Mouse (Mus musculus): ENCODE measurements at regions not wholly inside any gene's neighbourhood (a gene's known extent, or its start where the extent isn't known, plus 50 kb on each side); places are given as distances from the start of the nearest gene placed in this dataset.
"Not testable (repeated sequence)": the region's sequence is repeated elsewhere in the genome, so short reads cannot be mapped to it uniquely, and the experiment has no call there.

GRCm38 (mm10) chr15:32749971-32750370 lies 505.4 kb downstream of the Sema5a start:
- WGBS: 64% methylated on average over 2 of the region's 2 CpGs
- H3K27ac ChIP-seq (ENCODE audit: insufficient read depth, low read length): no peak overlapping the region
- H3K4me3 ChIP-seq (replicated peaks; ENCODE audit: insufficient read depth, low read depth, low read length): no peak overlapping the region
- no peak for TF ChIP-seq POLR2A (IDR thresholded peaks at IDR 0.05; ENCODE audit: borderline replicate concordance, insufficient read depth, low read length)
- peak in 1 of 2 experiments; percentile 44 for DNase-seq
- H3K4me1 ChIP-seq (ENCODE audit: control insufficient read depth, insufficient read depth, low read length): peaks cover 5% of the 10 kb centered on the region; the same call in 1 of the 2 replicates
- H3K27me3 ChIP-seq (ENCODE audit: control insufficient read depth, insufficient read depth, low read length): no peaks in the 10 kb centered on the region

GRCm38 (mm10) chr15:32751991-32752390 lies 507.4 kb downstream of the Sema5a start:
- TF ChIP-seq POLR2A (IDR thresholded peaks at IDR 0.05; ENCODE audit: borderline replicate concordance, insufficient read depth, low read length): no peak
- no peak for TF ChIP-seq CTCF (IDR thresholded peaks at IDR 0.05; ENCODE audit: borderline replicate concordance, insufficient read depth, low read depth, low read length)
- H3K27me3 ChIP-seq (ENCODE audit: control insufficient read depth, insufficient read depth, low read length): no peaks in the 10 kb centered on the region
- DNase-seq: peak; percentile 19 to 62
- H3K27ac ChIP-seq (ENCODE audit: insufficient read depth, low read length): no peak overlapping the region
- no peak overlapping the region for H3K4me3 ChIP-seq (replicated peaks; ENCODE audit: insufficient read depth, low read depth, low read length)
- peaks cover 5% of the 10 kb centered on the region; the same call in 1 of the 2 replicates for H3K4me1 ChIP-seq (ENCODE audit: control insufficient read depth, insufficient read depth, low read length)
- WGBS: 25% methylated on average over 3 of the region's 3 CpGs

GRCm38 (mm10) chr15:32760141-32760540 lies 515.5 kb downstream of the Sema5a start:
- WGBS: 11% methylated on average over 3 of the region's 3 CpGs
- no peaks in the 10 kb centered on the region for H3K27me3 ChIP-seq (ENCODE audit: control insufficient read depth, insufficient read depth, low read length)
- no peak overlapping the region for H3K4me3 ChIP-seq (replicated peaks; ENCODE audit: insufficient read depth, low read depth, low read length)
- no peak overlapping the region for H3K27ac ChIP-seq (ENCODE audit: insufficient read depth, low read length)
- no peak for TF ChIP-seq CTCF (IDR thresholded peaks at IDR 0.05; ENCODE audit: borderline replicate concordance, insufficient read depth, low read depth, low read length)
- TF ChIP-seq POLR2A (IDR thresholded peaks at IDR 0.05; ENCODE audit: borderline replicate concordance, insufficient read depth, low read length): no peak
- no peaks in the 10 kb centered on the region for H3K4me1 ChIP-seq (ENCODE audit: control insufficient read depth, insufficient read depth, low read length)
- DNase-seq: no peak

GRCm38 (mm10) chr15:32766011-32766701 lies 521.5 kb downstream of the Sema5a start:
- H3K4me3 ChIP-seq (replicated peaks; ENCODE audit: insufficient read depth, low read depth, low read length): no peak overlapping the region
- TF ChIP-seq CTCF (IDR thresholded peaks at IDR 0.05; ENCODE audit: borderline replicate concordance, insufficient read depth, low read depth, low read length) (peak; percentile 54; the same call in 1 of the 2 replicates), POLR2A (IDR thresholded peaks at IDR 0.05; ENCODE audit: borderline replicate concordance, insufficient read depth, low read length) (no peak)
- H3K4me1 ChIP-seq (ENCODE audit: control insufficient read depth, insufficient read depth, low read length): no peaks in the 10 kb centered on the region
- WGBS: 3% methylated on average over 4 of the region's 4 CpGs
- no peak overlapping the region for H3K27ac ChIP-seq (ENCODE audit: insufficient read depth, low read length)
- DNase-seq: peak in 1 of 2 experiments; percentile 32
- H3K27me3 ChIP-seq (ENCODE audit: control insufficient read depth, insufficient read depth, low read length): no peaks in the 10 kb centered on the region

GRCm38 (mm10) chr15:32766746-32767471 lies 522.3 kb downstream of the Sema5a start:
- 88% methylated on average over 2 of the region's 5 CpGs for WGBS
- no peaks in the 10 kb centered on the region for H3K27me3 ChIP-seq (ENCODE audit: control insufficient read depth, insufficient read depth, low read length)
- TF ChIP-seq POLR2A (IDR thresholded peaks at IDR 0.05; ENCODE audit: borderline replicate concordance, insufficient read depth, low read length) (no peak), CTCF (IDR thresholded peaks at IDR 0.05; ENCODE audit: borderline replicate concordance, insufficient read depth, low read depth, low read length) (no peak)
- no peak overlapping the region for H3K4me3 ChIP-seq (replicated peaks; ENCODE audit: insufficient read depth, low read depth, low read length)
- DNase-seq: no peak
- H3K27ac ChIP-seq (ENCODE audit: insufficient read depth, low read length): no peak overlapping the region
- H3K4me1 ChIP-seq (ENCODE audit: control insufficient read depth, insufficient read depth, low read length): no peaks in the 10 kb centered on the region

DNA sequence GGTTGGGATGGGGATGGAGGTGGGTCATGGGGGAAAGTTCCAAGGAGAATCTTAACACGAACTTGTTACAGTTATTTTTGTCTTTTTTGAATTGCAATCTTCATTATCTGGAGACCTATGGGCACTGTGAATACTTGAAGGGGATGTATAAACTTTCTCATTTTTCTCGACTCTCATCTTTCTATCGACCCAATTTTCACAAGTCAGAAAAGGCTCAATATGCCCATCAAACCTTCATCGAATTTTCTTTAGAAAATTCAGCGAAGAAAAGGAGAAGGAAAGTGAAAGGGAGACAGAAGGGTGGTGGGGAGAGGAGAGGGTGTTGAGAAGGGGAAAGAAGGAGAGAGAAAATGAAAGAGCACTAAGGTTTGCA lies 533.6 kb downstream of the Sema5a start:
- 15% methylated on average over 5 of the region's 5 CpGs for WGBS
- not testable (repeated sequence) for H3K4me1 ChIP-seq (ENCODE audit: control insufficient read depth, insufficient read depth, low read length); DNase-seq; H3K4me3 ChIP-seq (replicated peaks; ENCODE audit: insufficient read depth, low read depth, low read length); H3K27ac ChIP-seq (ENCODE audit: insufficient read depth, low read length); H3K27me3 ChIP-seq (ENCODE audit: control insufficient read depth, insufficient read depth, low read length)

DNA sequence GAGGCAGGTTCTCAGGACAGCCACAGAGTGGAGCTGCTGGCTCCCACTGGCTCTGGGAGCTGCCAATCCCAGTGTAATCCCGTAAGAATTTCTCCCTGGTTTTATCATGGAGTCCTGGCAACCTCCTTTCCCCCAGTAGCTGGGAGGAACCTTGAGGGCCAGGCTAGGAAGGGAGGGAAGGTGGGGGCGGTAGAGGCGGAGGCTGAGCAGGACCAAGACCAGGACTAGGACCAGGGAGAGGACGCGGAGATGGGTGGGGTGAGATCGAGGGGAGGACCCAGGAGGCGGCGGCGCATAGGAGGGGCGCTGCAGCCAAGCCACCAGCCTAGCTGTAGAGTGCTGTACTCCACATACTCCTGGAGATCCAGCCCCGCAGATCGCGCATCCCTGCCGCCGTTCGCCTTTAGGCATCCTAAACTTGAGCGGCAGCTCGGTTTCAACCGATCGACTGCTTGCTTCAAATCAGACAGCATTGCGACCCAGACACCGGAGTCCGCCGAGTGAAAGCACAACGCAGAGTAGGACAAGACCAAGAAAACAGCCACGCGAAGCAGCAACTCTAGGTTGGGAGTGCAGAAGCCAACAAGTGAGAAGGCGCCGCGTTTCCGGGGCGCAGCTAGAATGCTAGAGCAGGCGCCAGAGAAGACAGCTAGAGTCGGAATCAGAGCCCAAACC lies 534.1 kb downstream of the Sema5a start:
- DNase-seq: peak; percentile 82
- H3K27me3 ChIP-seq (ENCODE audit: control insufficient read depth, insufficient read depth, low read length); H3K4me1 ChIP-seq (ENCODE audit: control insufficient read depth, insufficient read depth, low read length): not testable (repeated sequence)
- peak overlapping the region; percentile 31 for H3K27ac ChIP-seq (ENCODE audit: insufficient read depth, low read length)
- under 1% methylated on average over 33 of the region's 34 CpGs for WGBS
- peak overlapping the region; percentile 46 for H3K4me3 ChIP-seq (replicated peaks; ENCODE audit: insufficient read depth, low read depth, low read length)

GRCm38 (mm10) chr15:32779274-32779615 lies 534.6 kb downstream of the Sema5a start:
- peak overlapping the region; percentile 46 for H3K4me3 ChIP-seq (replicated peaks; ENCODE audit: insufficient read depth, low read depth, low read length)
- 1% methylated on average over 11 of the region's 11 CpGs for WGBS
- DNase-seq; H3K4me1 ChIP-seq (ENCODE audit: control insufficient read depth, insufficient read depth, low read length); H3K27me3 ChIP-seq (ENCODE audit: control insufficient read depth, insufficient read depth, low read length): not testable (repeated sequence)
- peak overlapping the region; percentile 31; the same call in 1 of the 2 replicates for H3K27ac ChIP-seq (ENCODE audit: insufficient read depth, low read length)

DNA sequence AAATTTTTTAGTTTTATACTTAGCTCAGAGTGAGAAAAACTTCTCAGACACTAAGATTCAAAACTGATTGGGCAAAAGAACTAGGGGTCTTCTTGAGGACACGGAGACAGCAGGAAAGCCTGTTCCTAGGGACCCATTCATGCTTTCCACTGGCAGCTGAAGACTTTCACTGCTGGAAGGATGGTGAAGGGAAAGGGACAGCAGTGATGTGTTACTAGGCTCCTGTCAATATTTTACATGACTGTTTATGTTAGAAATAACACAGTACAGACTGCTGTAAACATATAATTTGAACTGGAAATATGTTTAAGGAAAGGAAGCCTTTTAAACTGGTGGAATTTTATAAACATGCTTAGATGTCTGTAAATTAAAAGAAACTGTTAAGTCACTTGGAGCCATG lies 537.0 kb downstream of the Sema5a start:
- not testable (repeated sequence) for H3K4me1 ChIP-seq (ENCODE audit: control insufficient read depth, insufficient read depth, low read length); H3K27ac ChIP-seq (ENCODE audit: insufficient read depth, low read length); H3K27me3 ChIP-seq (ENCODE audit: control insufficient read depth, insufficient read depth, low read length); DNase-seq; H3K4me3 ChIP-seq (replicated peaks; ENCODE audit: insufficient read depth, low read depth, low read length)
- 49% methylated on average over 1 of the region's 1 CpGs for WGBS

All from cerebellum, adult 2 months (tissue).